Mouse (Mus musculus) embryonic facial prominence, embryonic 11.5 days (tissue): ENCODE data around the gene Tmprss11a. TPM values are rescaled to one million over a fixed set of nuclear protein-coding genes. Genes with fewer than 3 reads are reported as not detected.

ENCODE experiments used
- ATAC-seq: fragments of 200-750 bp; cut with Nextera tagmentation; replicated peaks from 2 replicates; pipeline ENCODE4 v1.8.0; 2017; ENCODE audit warnings: low read depth; ENCODE audit not compliant: insufficient number of reproducible peaks, low FRiP score, low TSS enrichment
- DNase-seq: peaks from one replicate; pipeline ENCODE4 v3.0.0-alpha.2; 2015; ENCODE audit warnings: low spot score
- H3K27ac ChIP-seq: fragments of 300-500 bp; sonication (generic); replicated peaks from 2 replicates; pipeline ENCODE4 v1.5.1; 2014; ENCODE audit warnings: mild to moderate bottlenecking, low read depth, low read length, control low read depth
- H3K27me3 ChIP-seq: fragments of 300-500 bp; sonication (generic); 2 replicates; pipeline ENCODE4 v1.6.1; 2014; ENCODE audit warnings: mild to moderate bottlenecking, low read length, moderate library complexity, mixed read lengths; ENCODE audit not compliant: control insufficient read depth, insufficient read depth
- H3K36me3 ChIP-seq: fragments of 300-500 bp; sonication (generic); replicated peaks from 2 replicates; pipeline ENCODE4 v1.6.1; 2014; ENCODE audit warnings: low read depth, mild to moderate bottlenecking, low read length, moderate library complexity, mixed read lengths; ENCODE audit not compliant: control insufficient read depth, insufficient read depth
- H3K4me1 ChIP-seq: fragments of 300-500 bp; sonication (generic); 2 replicates; pipeline ENCODE4 v1.6.1; 2014; ENCODE audit warnings: low read length, mixed read lengths; ENCODE audit not compliant: control insufficient read depth, insufficient read depth
- H3K4me2 ChIP-seq: fragments of 300-500 bp; sonication (generic); 2 replicates; pipeline ENCODE4 v1.6.1; 2014; ENCODE audit warnings: low read depth, mild to moderate bottlenecking, control low read depth, low read length, moderate library complexity
- H3K4me3 ChIP-seq: fragments of 300-500 bp; sonication (generic); 2 replicates; pipeline ENCODE4 v1.5.1; 2014; ENCODE audit warnings: low read depth, low read length, control low read depth
- H3K9ac ChIP-seq: fragments of 300-500 bp; sonication (generic); replicated peaks from 2 replicates; pipeline ENCODE4 v1.6.1; 2014; ENCODE audit warnings: mild to moderate bottlenecking, control low read depth, low read length
- H3K9me3 ChIP-seq: fragments of 300-500 bp; sonication (generic); replicated peaks from 2 replicates; pipeline ENCODE4 v1.6.1; 2016; ENCODE audit warnings: mild to moderate bottlenecking, low read length, inconsistent platforms, mixed read lengths; ENCODE audit not compliant: control insufficient read depth
- WGBS: fragments of 180-500 bp; shearing (Covaris S2); extraction: QIAGEN DNeasy Blood & Tissue Kit; methylation state at CpG from one replicate; pipeline ENCODE4 v1.1.7; 2014; 5-methylcytosine and 5-hydroxymethylcytosine counted together
- polyA plus RNA-seq: library from polyadenylated mRNA; unstranded; fragments of >200 nt; fragmentation: Nextera tagmentation; extraction: Ambion mirVana; gene quantifications from 2 replicates; pipeline ENCODE4 v1.2.1, GENCODE M21; 2014

The Tmprss11a gene
- polyA plus RNA-seq, 1 experiment from 2014 or later = 0.13 TPM

DNA sequence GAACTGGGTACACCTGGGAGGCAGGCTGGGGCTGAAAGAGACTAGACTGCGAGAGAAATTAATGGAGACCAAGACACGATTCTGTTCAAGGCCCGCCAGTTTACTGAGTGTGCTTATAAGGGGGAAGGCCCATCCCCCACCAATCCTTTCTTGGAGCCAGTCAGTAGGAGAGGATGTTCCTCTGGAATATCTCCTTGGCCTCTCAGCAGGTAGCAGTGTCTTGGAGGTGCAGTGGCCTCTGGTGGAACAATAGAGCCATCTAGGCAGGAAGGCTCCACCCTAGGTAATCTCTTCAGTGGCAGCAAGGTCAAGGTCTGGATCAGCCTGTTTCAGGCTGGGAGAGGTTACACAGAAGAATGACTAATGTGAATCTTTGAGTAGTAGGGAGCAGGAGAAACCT is 61.6 kb downstream of the Tmprss11a start:
- no peak overlapping the region for H3K9ac ChIP-seq
- WGBS = 92% methylated on average over 3 of the region's 3 CpGs
- no peak overlapping the region for H3K4me3 ChIP-seq
- H3K9me3 ChIP-seq = no peaks in the 10 kb centered on the region
- no peaks in the 10 kb centered on the region for H3K36me3 ChIP-seq
- DNase-seq = no peak
- ATAC-seq = no peak
- H3K4me1 ChIP-seq = no peaks in the 10 kb centered on the region
- no peaks in the 10 kb centered on the region for H3K27me3 ChIP-seq
- no peak overlapping the region for H3K4me2 ChIP-seq
- no peak overlapping the region for H3K27ac ChIP-seq

DNA sequence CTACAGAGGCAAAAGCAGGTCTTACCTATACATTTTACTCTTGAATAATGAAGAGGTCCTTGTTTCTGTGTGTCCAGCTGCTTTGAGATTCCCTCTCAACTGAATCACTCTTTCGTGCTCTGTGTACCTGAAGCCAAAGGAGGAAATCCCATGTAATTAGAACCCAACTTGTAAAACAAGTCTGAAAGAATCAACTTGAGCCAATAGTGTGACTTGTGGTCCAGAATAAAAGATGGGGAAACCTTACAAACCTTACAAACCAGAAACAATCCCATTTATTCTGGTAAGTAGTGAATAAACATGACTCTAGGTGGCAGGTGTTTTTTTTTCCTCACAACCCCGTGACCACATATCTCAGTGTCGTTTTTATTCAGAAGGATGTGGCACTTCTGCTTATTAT is 95.5 kb downstream of the Tmprss11a start, which contains the start of gene Tmprss11d:
Gene Tmprss11d, minus strand, starts transcription at position 101 of the 400 bp plus-strand sequence.
- 79% methylated on average over 3 of the region's 3 CpGs for WGBS
- no peak for DNase-seq

More for the DNA sequence above, 95.5 kb downstream of the Tmprss11a start, which contains the start of gene Tmprss11d:
- no peaks in the 10 kb centered on the region for H3K9me3 ChIP-seq
- no peaks in the 10 kb centered on the region for H3K36me3 ChIP-seq
- no peaks in the 10 kb centered on the region for H3K4me1 ChIP-seq
- ATAC-seq = no peak
- no peak within 1 kb of the TSS for H3K9ac ChIP-seq
- no peak within 1 kb of the TSS for H3K4me2 ChIP-seq
- no peaks in the 10 kb centered on the region for H3K27me3 ChIP-seq
- no peak within 1 kb of the TSS for H3K27ac ChIP-seq
- no peak within 1 kb of the TSS for H3K4me3 ChIP-seq

Other genes with a start within 250 kb of the Tmprss11a start
- not detected in 2 replicates for gene Tmprss11c, start 179.7 kb downstream of the Tmprss11a start, polyA plus RNA-seq
- gene Tmprss11d, start 95.6 kb downstream of the Tmprss11a start, polyA plus RNA-seq = 0.13 TPM in 1 of 2 replicates, not detected in the other
- gene Tmprss11g, start 49.6 kb upstream of the Tmprss11a start, polyA plus RNA-seq = 0.07 TPM in 1 of 2 replicates, not detected in the other
- gene Tmprss11f, start 163.4 kb upstream of the Tmprss11a start, polyA plus RNA-seq = not detected in 2 replicates
- gene Tmprss11b, start 207.4 kb upstream of the Tmprss11a start, polyA plus RNA-seq = not detected in 2 replicates